27 mouse cellular contexts compared by ENCODE assay signal in genomic region chr15:100832144-100832543, GRCm38 (mm10). TPM values are rescaled to one million over a fixed set of nuclear protein-coding genes. Genes with fewer than 3 reads are reported as not detected.
A peak's percentile ranks its signal among the peaks of the same experiment; 100 is the strongest.
DNase-seq lines count a peak whose midpoint lies in the region; ATAC-seq lines count a peak whose summit lies in the region.
"Had no signal": no experiment of that assay in that cellular context is flagged by ENCODE, and none has a peak within 500 bp of the region (broad histone marks: within the 10 kb centered on the region; RNA-seq: fewer than 3 reads in every experiment).

No protein-coding gene starts in this region.

- no peak overlapping the region for H3K4me2 ChIP-seq in liver, embryonic 11.5 days
- H3K4me2 ChIP-seq: embryonic facial prominence, embryonic 13.5 days; forebrain, embryonic 13.5 days; heart, embryonic 13.5 days; limb, embryonic 12.5 days; liver, embryonic 12.5 days; midbrain, embryonic 11.5 days had no signal

- no peak overlapping the region for H3K27ac ChIP-seq in liver, embryonic 11.5 days (ENCODE audit: low read depth, low read length)
- H3K27ac ChIP-seq: embryonic facial prominence, embryonic 13.5 days; forebrain, embryonic 13.5 days; heart, adult 2 months; heart, embryonic 13.5 days; kidney, postnatal 0 days; limb, embryonic 12.5 days; liver, embryonic 12.5 days had no signal

- H3K9me3 ChIP-seq in liver, embryonic 11.5 days (ENCODE audit: control insufficient read depth, low read length): no peaks in the 10 kb centered on the region
- H3K9me3 ChIP-seq: embryonic facial prominence, embryonic 13.5 days; liver, embryonic 12.5 days had no signal

- peak; percentile 64 to 71 for DNase-seq in frontal cortex, postnatal 36 days (ENCODE audit: low spot score in 2 of 2)
- no peak for DNase-seq in frontal cortex, postnatal 14 days (ENCODE audit: low spot score in 2 of 2)
- peak; percentile 52 for DNase-seq in right cerebral cortex, adult 18-20 months
- no peak for DNase-seq in right cerebral cortex, postnatal 14 days
- peak; percentile 41 for DNase-seq in layer of hippocampus, adult 9-10 months (ENCODE audit: low spot score)
- DNase-seq in liver, embryonic 11.5 days (ENCODE audit: low spot score): no peak
- no peak for DNase-seq in kidney, adult 9 months
- DNase-seq: adrenal gland, postnatal 36 days; cerebellum, adult 2 months; cerebellum, postnatal 25 days; embryo, embryonic 11 days; gastrocnemius, postnatal 36 days; heart, adult 2 months; heart, postnatal 14 days; kidney, adult 18-20 months; lung, adult 18-20 months; lung, postnatal 10 days; spleen, adult 18-20 months; thymus, postnatal 14 days had no signal

- 84% methylated on average over 8 of the region's 8 CpGs for WGBS in liver, embryonic 11.5 days

- H3K36me3 ChIP-seq in liver, embryonic 11.5 days (ENCODE audit: control insufficient read depth, insufficient read depth, low read length): no peaks in the 10 kb centered on the region
- H3K36me3 ChIP-seq: embryonic facial prominence, embryonic 13.5 days; heart, embryonic 13.5 days; limb, embryonic 12.5 days; liver, embryonic 12.5 days had no signal

- no peak overlapping the region for H3K9ac ChIP-seq in liver, embryonic 11.5 days (ENCODE audit: low read depth, low read length)
- H3K9ac ChIP-seq: embryonic facial prominence, embryonic 13.5 days; forebrain, embryonic 13.5 days; heart, embryonic 13.5 days; limb, embryonic 12.5 days; liver, embryonic 12.5 days had no signal

- peaks cover 2% of the 10 kb centered on the region; the same call in 1 of the 2 replicates for H3K27me3 ChIP-seq in liver, embryonic 11.5 days (replicated peaks; ENCODE audit: control insufficient read depth, insufficient read depth, low read length)
- H3K27me3 ChIP-seq: forebrain, embryonic 13.5 days had no signal

- ATAC-seq in liver, embryonic 11.5 days (replicated peaks; ENCODE audit: low FRiP score): no peak
- ATAC-seq: forebrain, embryonic 13.5 days; inflammation-experienced regulatory T-cells, adult 6 months; liver, embryonic 12.5 days had no signal

- H3K4me3 ChIP-seq in liver, embryonic 11.5 days (ENCODE audit: low read depth, low read length): no peak overlapping the region
- H3K4me3 ChIP-seq: embryonic facial prominence, embryonic 13.5 days; forebrain, embryonic 13.5 days; heart, adult 2 months; heart, embryonic 13.5 days; limb, embryonic 12.5 days; liver, embryonic 12.5 days had no signal

- no peaks in the 10 kb centered on the region for H3K4me1 ChIP-seq in liver, embryonic 11.5 days (replicated peaks; ENCODE audit: control insufficient read depth, insufficient read depth, low read length)
- H3K4me1 ChIP-seq: forebrain, embryonic 13.5 days; heart, embryonic 13.5 days; liver, embryonic 12.5 days had no signal

RNA-seq across cellular contexts. Expression of gene Scn8a, which starts 37.5 kb away (rescaled TPM):
- 0.71 and 0.73 TPM in 2 replicates for polyA plus RNA-seq in liver, embryonic 11.5 days (2014; fragmentation: Nextera tagmentation; extraction: Ambion mirVana)
- polyA plus RNA-seq: heart, adult 2 months had no signal

Comparison
In these comparisons a context has a peak if more than half of its experiments do, and no peak if none do; other contexts are left out.
1. DNase-seq: peak in frontal cortex, postnatal 36 days (2 of 2), right cerebral cortex, adult 18-20 months (single experiment) and layer of hippocampus, adult 9-10 months (single experiment); none in frontal cortex, postnatal 14 days (0 of 2), right cerebral cortex, postnatal 14 days (single experiment), liver, embryonic 11.5 days (single experiment) and kidney, adult 9 months (single experiment).